Mouse (Mus musculus) kidney, adult 2 months (tissue): ENCODE results near the gene Fam83f.

ENCODE experiments used
- CTCF ChIP-seq: fragments of 200-500 bp; conservative IDR thresholded peaks from 2 replicates; pipeline ENCODE4 v1.5.1; 2011; ENCODE audit warnings: low read depth, mild to moderate bottlenecking, control low read depth, low read length, moderate library complexity, mixed read lengths; ENCODE audit not compliant: insufficient read depth, insufficient read length
- POLR2A ChIP-seq: fragments of 200-500 bp; IDR thresholded peaks from one replicate; pipeline ENCODE4 v1.6.1; 2011; ENCODE audit warnings: low read depth, low read length, control low read depth

GRCm38 (mm10) chr15:80717431-80717830 is 45.8 kb downstream of the Fam83f start:
- no peak for TF ChIP-seq POLR2A
- TF ChIP-seq CTCF: no peak
